Mouse (Mus musculus): ENCODE data around the gene D430042O09Rik. TPM values are rescaled to one million over a fixed set of nuclear protein-coding genes. Genes with fewer than 3 reads are reported as not detected.

Gene D430042O09Rik
- polyA plus RNA-seq, 1 experiment from 2014 or later: 2.0 TPM

- no peaks in the 10 kb centered on the region for H3K36me3 ChIP-seq (ENCODE audit: control insufficient read depth, insufficient read depth)
- 24% methylated on average over 1 of the region's 1 CpGs for WGBS (ENCODE audit: insufficient replicate concordance)
- ATAC-seq (ENCODE audit: low read depth): no peak
- no peak overlapping the region for H3K27ac ChIP-seq (ENCODE audit: low read length)
- H3K4me1 ChIP-seq (ENCODE audit: control insufficient read depth, low read depth, low read length): no peaks in the 10 kb centered on the region; the same call in 1 of the 2 replicates
- H3K9me3 ChIP-seq (replicated peaks; ENCODE audit: control insufficient read depth, low read length): no peaks in the 10 kb centered on the region
- H3K4me2 ChIP-seq (ENCODE audit: low read depth, low read length): no peak overlapping the region
- H3K4me3 ChIP-seq (ENCODE audit: low read depth, low read length): no peak overlapping the region
- H3K9ac ChIP-seq (ENCODE audit: low read depth, low read length): no peak overlapping the region
- H3K27me3 ChIP-seq (ENCODE audit: control insufficient read depth, insufficient read depth, low read depth, low read length): no peaks in the 10 kb centered on the region
Measured at GRCm38 (mm10) chr7:125832767-125833166, 125.1 kb downstream of the D430042O09Rik start.

DNA sequence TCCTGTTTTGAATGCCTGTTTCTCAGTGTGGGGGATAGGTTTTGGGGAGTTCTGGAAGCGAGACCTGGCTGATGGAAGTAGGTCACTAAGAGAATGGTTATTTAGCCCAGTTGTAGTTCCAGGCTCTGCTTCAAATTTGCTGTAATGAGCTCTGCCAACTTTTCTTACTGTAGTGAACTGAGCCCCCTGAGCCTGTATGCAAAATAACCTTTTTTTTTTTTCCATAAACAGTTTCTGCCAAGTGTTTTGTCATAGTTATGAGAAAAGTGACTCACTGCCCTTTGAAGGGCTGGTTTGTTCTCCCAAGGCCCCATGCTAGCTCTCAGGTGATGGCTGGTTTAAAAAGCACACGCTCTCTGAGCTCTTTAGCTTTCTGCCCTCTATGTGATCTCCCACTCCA is 125.8 kb downstream of the D430042O09Rik start:
- Histone ChIP-seq H3K4me1 (ENCODE audit: control insufficient read depth, low read depth, low read length) (no peaks in the 10 kb centered on the region; the same call in 1 of the 2 replicates), H3K9ac (ENCODE audit: low read depth, low read length) (no peak overlapping the region), H3K4me2 (ENCODE audit: low read depth, low read length) (no peak overlapping the region), H3K36me3 (ENCODE audit: control insufficient read depth, insufficient read depth) (no peaks in the 10 kb centered on the region), H3K27ac (ENCODE audit: low read length) (no peak overlapping the region), H3K4me3 (ENCODE audit: low read depth, low read length) (no peak overlapping the region), H3K27me3 (ENCODE audit: control insufficient read depth, insufficient read depth, low read depth, low read length) (no peaks in the 10 kb centered on the region), H3K9me3 (replicated peaks; ENCODE audit: control insufficient read depth, low read length) (no peaks in the 10 kb centered on the region)
- no peak for ATAC-seq (ENCODE audit: low read depth)
- 67% methylated on average over 2 of the region's 2 CpGs for WGBS (ENCODE audit: insufficient replicate concordance)

- ATAC-seq (ENCODE audit: low read depth): no peak
- Histone ChIP-seq H3K4me1 (ENCODE audit: control insufficient read depth, low read depth, low read length) (no peaks in the 10 kb centered on the region), H3K4me3 (ENCODE audit: low read depth, low read length) (no peak overlapping the region), H3K4me2 (ENCODE audit: low read depth, low read length) (no peak overlapping the region), H3K9me3 (replicated peaks; ENCODE audit: control insufficient read depth, low read length) (no peaks in the 10 kb centered on the region), H3K27ac (ENCODE audit: low read length) (no peak overlapping the region), H3K9ac (ENCODE audit: low read depth, low read length) (no peak overlapping the region), H3K27me3 (ENCODE audit: control insufficient read depth, insufficient read depth, low read depth, low read length) (no peaks in the 10 kb centered on the region), H3K36me3 (ENCODE audit: control insufficient read depth, insufficient read depth) (no peaks in the 10 kb centered on the region)
- WGBS (ENCODE audit: insufficient replicate concordance): 63% methylated on average over 5 of the region's 5 CpGs
Measured at GRCm38 (mm10) chr7:125838078-125838742, 130.5 kb downstream of the D430042O09Rik start.

DNA sequence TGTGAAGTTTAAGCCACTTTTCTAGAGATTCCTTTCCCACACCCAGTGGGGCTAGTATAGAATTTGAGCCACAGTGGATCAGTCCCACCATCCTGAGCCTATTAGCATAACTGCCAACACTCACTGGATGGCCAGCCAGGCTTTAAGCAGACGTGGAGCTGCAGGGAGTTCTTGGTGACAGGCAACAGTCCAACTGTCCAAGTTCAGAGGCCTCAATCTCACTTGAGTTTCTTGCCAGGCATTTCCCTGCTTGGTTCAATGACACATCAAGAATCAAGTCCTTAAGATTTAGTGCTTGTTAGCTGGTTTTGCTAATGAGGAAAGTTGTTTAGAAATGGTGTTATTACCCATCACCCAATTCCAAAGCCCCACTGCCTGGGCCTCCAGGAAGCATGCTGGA is 137.9 kb downstream of the D430042O09Rik start:
- Histone ChIP-seq H3K9me3 (replicated peaks; ENCODE audit: control insufficient read depth, low read length) (no peaks in the 10 kb centered on the region), H3K4me1 (ENCODE audit: control insufficient read depth, low read depth, low read length) (no peaks in the 10 kb centered on the region), H3K27ac (ENCODE audit: low read length) (no peak overlapping the region), H3K4me2 (ENCODE audit: low read depth, low read length) (no peak overlapping the region), H3K27me3 (ENCODE audit: control insufficient read depth, insufficient read depth, low read depth, low read length) (no peaks in the 10 kb centered on the region), H3K9ac (ENCODE audit: low read depth, low read length) (no peak overlapping the region), H3K36me3 (ENCODE audit: control insufficient read depth, insufficient read depth) (no peaks in the 10 kb centered on the region), H3K4me3 (ENCODE audit: low read depth, low read length) (no peak overlapping the region)
- 42% methylated on average over 1 of the region's 1 CpGs for WGBS (ENCODE audit: insufficient replicate concordance)
- ATAC-seq (ENCODE audit: low read depth): no peak

GRCm38 (mm10) chr7:125846866-125847527 is 139.3 kb downstream of the D430042O09Rik start:
- Histone ChIP-seq H3K4me3 (ENCODE audit: low read depth, low read length) (no peak overlapping the region), H3K4me1 (ENCODE audit: control insufficient read depth, low read depth, low read length) (no peaks in the 10 kb centered on the region), H3K36me3 (ENCODE audit: control insufficient read depth, insufficient read depth) (no peaks in the 10 kb centered on the region), H3K27ac (ENCODE audit: low read length) (no peak overlapping the region), H3K9me3 (replicated peaks; ENCODE audit: control insufficient read depth, low read length) (no peaks in the 10 kb centered on the region), H3K9ac (ENCODE audit: low read depth, low read length) (no peak overlapping the region), H3K27me3 (ENCODE audit: control insufficient read depth, insufficient read depth, low read depth, low read length) (no peaks in the 10 kb centered on the region), H3K4me2 (ENCODE audit: low read depth, low read length) (no peak overlapping the region)
- ATAC-seq (ENCODE audit: low read depth): no peak
- 49% methylated on average over 8 of the region's 8 CpGs for WGBS (ENCODE audit: insufficient replicate concordance)

GRCm38 (mm10) chr7:125847528-125847866 is 139.8 kb downstream of the D430042O09Rik start:
- Histone ChIP-seq H3K27ac (ENCODE audit: low read length) (no peak overlapping the region), H3K9ac (ENCODE audit: low read depth, low read length) (no peak overlapping the region), H3K4me2 (ENCODE audit: low read depth, low read length) (no peak overlapping the region), H3K9me3 (replicated peaks; ENCODE audit: control insufficient read depth, low read length) (no peaks in the 10 kb centered on the region), H3K4me3 (ENCODE audit: low read depth, low read length) (no peak overlapping the region), H3K36me3 (ENCODE audit: control insufficient read depth, insufficient read depth) (no peaks in the 10 kb centered on the region), H3K27me3 (ENCODE audit: control insufficient read depth, insufficient read depth, low read depth, low read length) (no peaks in the 10 kb centered on the region), H3K4me1 (ENCODE audit: control insufficient read depth, low read depth, low read length) (no peaks in the 10 kb centered on the region)
- WGBS (ENCODE audit: insufficient replicate concordance): 74% methylated on average over 2 of the region's 2 CpGs
- ATAC-seq (ENCODE audit: low read depth): no peak

- no peak overlapping the region for H3K9ac ChIP-seq (ENCODE audit: low read depth, low read length)
- no peaks in the 10 kb centered on the region for H3K9me3 ChIP-seq (replicated peaks; ENCODE audit: control insufficient read depth, low read length)
- H3K4me1 ChIP-seq (ENCODE audit: control insufficient read depth, low read depth, low read length): no peaks in the 10 kb centered on the region
- no peaks in the 10 kb centered on the region for H3K27me3 ChIP-seq (ENCODE audit: control insufficient read depth, insufficient read depth, low read depth, low read length)
- 59% methylated on average over 3 of the region's 3 CpGs for WGBS (ENCODE audit: insufficient replicate concordance)
- no peak for ATAC-seq (ENCODE audit: low read depth)
- H3K36me3 ChIP-seq (ENCODE audit: control insufficient read depth, insufficient read depth): no peaks in the 10 kb centered on the region
- H3K4me2 ChIP-seq (ENCODE audit: low read depth, low read length): no peak overlapping the region
- H3K27ac ChIP-seq (ENCODE audit: low read length): no peak overlapping the region
- H3K4me3 ChIP-seq (ENCODE audit: low read depth, low read length): no peak overlapping the region
Measured at GRCm38 (mm10) chr7:125859564-125859963, 151.9 kb downstream of the D430042O09Rik start.

GRCm38 (mm10) chr7:125860421-125860820 is 152.7 kb downstream of the D430042O09Rik start:
- no peak overlapping the region for H3K9ac ChIP-seq (ENCODE audit: low read depth, low read length)
- no peaks in the 10 kb centered on the region for H3K4me1 ChIP-seq (ENCODE audit: control insufficient read depth, low read depth, low read length)
- 71% methylated on average over 9 of the region's 9 CpGs for WGBS (ENCODE audit: insufficient replicate concordance)
- H3K4me2 ChIP-seq (ENCODE audit: low read depth, low read length): no peak overlapping the region
- no peaks in the 10 kb centered on the region for H3K9me3 ChIP-seq (replicated peaks; ENCODE audit: control insufficient read depth, low read length)
- H3K27me3 ChIP-seq (ENCODE audit: control insufficient read depth, insufficient read depth, low read depth, low read length): no peaks in the 10 kb centered on the region
- H3K36me3 ChIP-seq (ENCODE audit: control insufficient read depth, insufficient read depth): no peaks in the 10 kb centered on the region
- no peak for ATAC-seq (ENCODE audit: low read depth)
- no peak overlapping the region for H3K27ac ChIP-seq (ENCODE audit: low read length)
- no peak overlapping the region for H3K4me3 ChIP-seq (ENCODE audit: low read depth, low read length)

GRCm38 (mm10) chr7:125864026-125864425 is 156.3 kb downstream of the D430042O09Rik start:
- ATAC-seq (ENCODE audit: low read depth): no peak
- Histone ChIP-seq H3K9me3 (replicated peaks; ENCODE audit: control insufficient read depth, low read length) (no peaks in the 10 kb centered on the region), H3K4me3 (ENCODE audit: low read depth, low read length) (no peak overlapping the region), H3K4me2 (ENCODE audit: low read depth, low read length) (no peak overlapping the region), H3K4me1 (ENCODE audit: control insufficient read depth, low read depth, low read length) (no peaks in the 10 kb centered on the region), H3K27me3 (ENCODE audit: control insufficient read depth, insufficient read depth, low read depth, low read length) (no peaks in the 10 kb centered on the region), H3K36me3 (ENCODE audit: control insufficient read depth, insufficient read depth) (no peaks in the 10 kb centered on the region), H3K27ac (ENCODE audit: low read length) (no peak overlapping the region), H3K9ac (ENCODE audit: low read depth, low read length) (no peak overlapping the region)
- WGBS (ENCODE audit: insufficient replicate concordance): 76% methylated on average over 1 of the region's 1 CpGs
